Mouse (Mus musculus) hindbrain, postnatal 0 days (tissue): ENCODE data around the gene 1700028P14Rik. TPM values are rescaled to one million over a fixed set of nuclear protein-coding genes. Genes with fewer than 3 reads are reported as not detected.
"Not testable (repeated sequence)": the region's sequence is repeated elsewhere in the genome, so short reads cannot be mapped to it uniquely, and the experiment has no call there.

Source experiments
- ATAC-seq: fragments of 200-750 bp; cut with Nextera tagmentation; 2 replicates; pipeline ENCODE4 v1.8.0; 2017; ENCODE audit warnings: mild to moderate bottlenecking, moderate TSS enrichment, moderate library complexity
- DNase-seq: peaks from one replicate; pipeline ENCODE4 v3.0.0-alpha.2; 2015; ENCODE audit warnings: low spot score
- H3K27ac ChIP-seq: fragments of 300-500 bp; sonication (generic); 2 replicates; pipeline ENCODE4 v1.5.1; 2014; ENCODE audit warnings: mild to moderate bottlenecking
- H3K27me3 ChIP-seq: fragments of 300-500 bp; sonication (generic); 2 replicates; pipeline ENCODE4 v1.6.1; 2014; ENCODE audit warnings: low read length, mixed read lengths; ENCODE audit not compliant: insufficient read depth
- H3K36me3 ChIP-seq: fragments of 300-500 bp; sonication (generic); 2 replicates; pipeline ENCODE4 v1.6.1; 2014; ENCODE audit warnings: low read length, mixed read lengths; ENCODE audit not compliant: insufficient read depth
- H3K4me1 ChIP-seq: fragments of 300-500 bp; sonication (generic); 2 replicates; pipeline ENCODE4 v1.6.1; 2014; ENCODE audit warnings: antibody characterized with exemption, low read length, mixed read lengths; ENCODE audit not compliant: insufficient read depth
- H3K4me2 ChIP-seq: fragments of 300-500 bp; sonication (generic); 2 replicates; pipeline ENCODE4 v1.6.1; 2014; ENCODE audit warnings: low read depth, mild to moderate bottlenecking, low read length, moderate library complexity, mixed read lengths
- H3K4me3 ChIP-seq: fragments of 300-500 bp; sonication (generic); 2 replicates; pipeline ENCODE4 v1.5.1; 2014; ENCODE audit warnings: low read length
- H3K9ac ChIP-seq: fragments of 300-500 bp; sonication (generic); replicated peaks from 2 replicates; pipeline ENCODE4 v1.6.1; 2014; ENCODE audit warnings: mild to moderate bottlenecking, low read length, moderate library complexity, mixed read lengths
- H3K9me3 ChIP-seq: fragments of 300-500 bp; sonication (generic); 2 replicates; pipeline ENCODE4 v1.6.1; 2016; ENCODE audit warnings: low read length, mixed read lengths
- CTCF ChIP-seq: IDR thresholded peaks from 2 replicates; pipeline ENCODE4 v1.5.1; 2016; ENCODE audit warnings: antibody characterized with exemption, control low read depth, low read depth
- WGBS: fragments of 180-500 bp; shearing (Covaris S2); extraction: QIAGEN DNeasy Blood & Tissue Kit; methylation state at CpG from one replicate; pipeline ENCODE4 v1.1.7; 2014; 5-methylcytosine and 5-hydroxymethylcytosine counted together
- polyA plus RNA-seq: library from polyadenylated mRNA; unstranded; fragments of >200 nt; fragmentation: Nextera tagmentation; extraction: Ambion mirVana; gene quantifications from 2 replicates; pipeline ENCODE4 v1.2.1, GENCODE M21; 2015
- total RNA-seq: library from RNA; depleted of rRNA; stranded (reverse); fragments of >200 nt; gene quantifications from 2 replicates; pipeline ENCODE4 v1.2.3, GENCODE M21; 2014

The 1700028P14Rik gene
- total and polyA plus RNA-seq, 2 experiments from 2014 or later, result 3.0 to 6.2 TPM

DNA sequence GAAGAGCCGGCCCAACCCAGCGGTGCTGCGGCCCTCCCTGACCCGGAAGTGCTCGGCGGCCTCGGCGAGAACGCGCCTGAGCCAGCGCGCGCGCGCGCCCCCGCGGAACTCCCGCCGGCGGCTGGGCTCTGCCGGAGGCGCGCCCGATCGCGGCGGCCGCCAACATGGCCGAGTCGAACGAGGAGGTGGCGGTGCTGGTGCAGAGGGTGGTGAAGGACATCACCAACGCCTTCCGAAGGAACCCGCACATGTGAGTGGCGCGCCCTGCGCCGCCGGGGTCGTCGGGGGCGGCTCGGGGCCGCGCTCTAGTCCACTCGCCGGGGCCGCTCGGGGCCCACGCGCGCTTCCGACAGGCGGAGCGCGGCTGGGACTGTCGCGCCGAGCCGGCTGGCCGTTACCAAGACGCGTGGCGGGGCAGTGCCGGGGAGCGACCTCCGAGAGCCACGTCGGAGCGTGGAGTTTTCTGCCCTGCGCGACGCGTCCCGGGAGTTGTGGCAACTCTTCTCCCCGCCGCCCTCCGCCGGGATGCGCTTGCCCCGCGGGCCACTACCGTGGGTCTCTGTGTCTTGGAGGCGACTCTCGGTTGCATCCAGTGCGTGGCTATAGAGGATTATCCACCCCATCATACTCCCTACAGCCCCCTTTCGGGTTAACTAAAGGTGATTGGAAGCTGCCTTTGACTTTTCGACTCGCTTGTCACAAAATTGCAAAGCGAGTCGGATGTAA is 34.8 kb upstream of the 1700028P14Rik start, which contains the start of gene Ptar1:
TSS of gene Ptar1 (plus strand) at position 134 of the 726 bp plus-strand sequence.
- Histone ChIP-seq H3K9ac (peak within 1 kb of the TSS; percentile 85), H3K36me3 (no peaks in the 10 kb centered on the region), H3K27ac (peak within 1 kb of the TSS; percentile 96), H3K27me3 (no peaks in the 10 kb centered on the region), H3K9me3 (no peaks in the 10 kb centered on the region), H3K4me1 (peaks cover 3% of the 10 kb centered on the region; the same call in 1 of the 2 replicates), H3K4me2 (peak within 1 kb of the TSS; percentile 76), H3K4me3 (peak within 1 kb of the TSS; percentile 85)
- ATAC-seq, result peak; percentile 95
- under 1% methylated on average over 87 of the region's 93 CpGs for WGBS
- peak; percentile 95 for DNase-seq
- TF ChIP-seq CTCF, result 0 out of 2 replicates have a peak, but pooled peaks have one; percentile 15

DNA sequence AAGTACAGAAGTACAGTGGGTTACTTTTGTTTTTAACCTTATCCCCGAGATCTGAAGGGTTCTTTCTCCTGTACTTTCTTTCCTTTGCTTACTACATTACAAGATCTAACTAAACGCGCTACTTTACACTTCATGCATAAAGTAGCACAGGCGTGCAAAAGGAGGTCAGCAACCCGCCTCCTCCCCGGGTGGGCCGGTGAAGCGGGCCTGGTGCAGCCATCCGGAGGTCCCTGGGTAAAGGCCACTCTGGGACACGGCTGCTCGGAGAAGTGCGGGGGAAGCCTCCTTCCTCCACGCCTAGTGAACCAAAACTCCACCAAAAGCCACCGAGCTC is 34.3 kb upstream of the 1700028P14Rik start:
- H3K36me3 ChIP-seq, result no peaks in the 10 kb centered on the region

DNA sequence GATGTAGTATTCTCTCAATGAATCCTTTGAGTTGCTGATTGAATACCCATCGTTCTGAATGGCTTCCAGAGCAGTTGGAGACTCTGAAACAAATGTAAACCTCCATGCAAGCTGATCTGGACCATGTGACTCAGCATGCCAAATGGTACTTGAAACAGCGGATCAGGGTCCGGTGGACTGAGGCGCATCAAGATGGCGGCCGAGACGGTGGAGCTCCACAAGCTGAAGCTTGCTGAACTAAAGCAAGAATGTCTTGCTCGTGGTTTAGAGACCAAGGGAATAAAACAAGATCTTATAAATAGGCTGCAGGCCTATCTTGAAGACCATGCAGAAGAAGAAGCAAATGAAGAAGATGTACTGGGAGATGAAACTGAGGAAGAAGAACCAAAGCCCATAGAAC is 23.0 kb upstream of the 1700028P14Rik start:
- H3K9ac ChIP-seq, H3K4me3 ChIP-seq, H3K4me1 ChIP-seq, ATAC-seq, H3K9me3 ChIP-seq, DNase-seq, H3K36me3 ChIP-seq, H3K27ac ChIP-seq, H3K4me2 ChIP-seq, H3K27me3 ChIP-seq: not testable (repeated sequence)
- WGBS, result 92% methylated on average over 8 of the region's 8 CpGs

More for the DNA sequence above, 34.3 kb upstream of the 1700028P14Rik start:
- Histone ChIP-seq H3K9ac (peak overlapping the region; percentile 85), H3K27ac (peak overlapping the region; percentile 96), H3K27me3 (no peaks in the 10 kb centered on the region), H3K4me1 (peaks cover 3% of the 10 kb centered on the region; the same call in 1 of the 2 replicates), H3K9me3 (no peaks in the 10 kb centered on the region), H3K4me2 (peak overlapping the region; percentile 76), H3K4me3 (peak overlapping the region; percentile 85)
- no peak for TF ChIP-seq CTCF
- no peak; the same call in 1 of the 2 replicates for ATAC-seq
- no peak for DNase-seq
- under 1% methylated on average over 14 of the region's 14 CpGs for WGBS

DNA sequence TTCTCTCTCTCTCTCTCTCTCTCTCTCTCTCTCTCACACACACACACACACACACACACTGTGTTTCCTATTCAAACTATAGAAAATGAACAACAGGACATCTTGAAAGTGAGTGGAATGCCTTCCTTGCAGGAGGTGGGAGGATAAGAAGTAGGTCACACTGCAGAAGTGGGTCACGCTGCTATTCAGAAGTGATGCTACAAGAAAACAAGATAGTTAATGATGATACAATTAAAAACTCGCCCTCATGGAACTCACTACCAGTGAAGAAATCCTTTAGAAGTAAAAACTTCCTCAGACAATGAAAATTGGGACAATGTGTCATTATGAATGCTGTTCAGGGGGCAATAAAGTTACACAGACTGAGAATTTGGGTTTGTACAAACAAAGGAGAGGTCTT is 20.4 kb upstream of the 1700028P14Rik start:
- no peak overlapping the region for H3K27ac ChIP-seq
- ATAC-seq (no peak), DNase-seq (no peak)
- WGBS, result 55% methylated on average over 2 of the region's 2 CpGs
- H3K4me2 ChIP-seq, result no peak overlapping the region
- H3K9ac ChIP-seq, result no peak overlapping the region
- TF ChIP-seq CTCF, result no peak
- no peaks in the 10 kb centered on the region for H3K36me3 ChIP-seq
- H3K9me3 ChIP-seq, result no peaks in the 10 kb centered on the region
- no peaks in the 10 kb centered on the region for H3K4me1 ChIP-seq
- no peak overlapping the region for H3K4me3 ChIP-seq
- no peaks in the 10 kb centered on the region for H3K27me3 ChIP-seq

DNA sequence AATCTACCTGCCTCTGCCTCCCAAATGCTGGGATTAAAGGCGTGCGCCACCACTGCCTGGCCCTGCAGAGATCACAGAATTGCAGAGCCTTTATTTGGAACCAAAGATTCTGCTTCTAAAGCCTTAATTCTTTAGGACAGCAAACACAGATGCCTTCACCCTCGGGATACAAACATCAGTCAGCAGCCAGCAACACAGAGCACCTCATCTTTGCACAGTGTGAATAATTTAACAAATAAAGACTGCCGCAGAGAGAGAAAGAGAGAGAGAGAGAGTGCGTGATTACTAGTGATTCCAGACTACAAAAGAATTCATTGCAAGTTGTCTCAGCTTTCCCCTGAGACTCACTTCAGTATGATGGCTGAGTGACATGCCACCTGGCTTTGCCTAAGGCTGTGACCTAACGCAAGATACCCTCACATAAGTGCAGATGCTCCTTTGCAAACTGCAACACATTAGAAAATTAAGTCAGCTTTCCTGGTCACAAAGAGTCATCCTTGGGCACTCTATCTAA is 15.6 kb upstream of the 1700028P14Rik start:
- WGBS, result 55% methylated on average over 6 of the region's 6 CpGs
- TF ChIP-seq CTCF, result no peak
- H3K4me2 ChIP-seq, result no peak overlapping the region
- ATAC-seq (no peak), DNase-seq (no peak)
- H3K27me3 ChIP-seq, result no peaks in the 10 kb centered on the region
- no peak overlapping the region for H3K9ac ChIP-seq
- no peak overlapping the region for H3K4me3 ChIP-seq
- H3K4me1 ChIP-seq, result no peaks in the 10 kb centered on the region
- H3K9me3 ChIP-seq, result no peaks in the 10 kb centered on the region
- no peaks in the 10 kb centered on the region for H3K36me3 ChIP-seq
- no peak overlapping the region for H3K27ac ChIP-seq

DNA sequence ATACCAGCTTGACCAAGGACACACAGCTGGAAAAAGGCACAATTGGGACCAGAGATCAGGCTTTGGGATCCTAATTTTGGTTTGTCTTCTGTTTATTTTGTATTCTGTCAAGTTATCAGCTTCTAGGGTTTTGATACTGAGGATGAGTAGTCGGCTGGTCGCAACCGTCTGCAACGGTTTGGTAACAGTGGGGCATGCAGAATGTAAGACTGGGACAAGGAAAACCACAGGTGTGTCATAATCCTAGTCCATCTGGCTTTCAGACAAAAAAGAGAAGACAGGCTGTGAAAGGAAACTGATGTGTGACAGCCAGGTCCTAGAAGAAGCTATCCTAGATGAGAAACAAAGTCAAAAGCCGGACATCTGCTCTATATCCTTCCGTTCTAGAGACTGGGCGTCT is 11.5 kb upstream of the 1700028P14Rik start:
- no peaks in the 10 kb centered on the region for H3K9me3 ChIP-seq
- H3K27ac ChIP-seq, result no peak overlapping the region
- no peaks in the 10 kb centered on the region for H3K36me3 ChIP-seq
- 92% methylated on average over 7 of the region's 7 CpGs for WGBS
- no peaks in the 10 kb centered on the region for H3K27me3 ChIP-seq
- ATAC-seq (no peak), DNase-seq (no peak)
- no peak overlapping the region for H3K4me2 ChIP-seq
- H3K9ac ChIP-seq, result no peak overlapping the region
- no peak for TF ChIP-seq CTCF
- H3K4me3 ChIP-seq, result no peak overlapping the region
- no peaks in the 10 kb centered on the region for H3K4me1 ChIP-seq

DNA sequence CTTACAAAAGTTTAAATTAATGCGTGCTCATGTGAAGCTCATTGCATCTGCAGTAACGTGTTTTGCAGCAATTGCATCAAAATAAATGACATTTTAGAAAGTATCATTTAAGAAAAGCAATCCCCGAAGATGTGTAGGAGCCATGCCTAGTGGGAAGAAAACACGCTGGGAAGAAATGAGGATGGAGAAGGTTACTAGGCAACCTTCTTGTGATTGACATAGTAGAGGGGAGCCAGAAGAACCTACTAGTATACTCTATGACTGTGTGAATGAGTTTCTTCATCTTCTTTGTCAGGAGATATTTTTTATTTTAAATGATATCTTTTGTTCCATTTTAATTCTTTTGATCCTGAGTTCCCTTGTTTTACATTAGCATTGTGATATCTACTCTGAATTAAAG is 5.7 kb upstream of the 1700028P14Rik start:
- WGBS, result 67% methylated on average over 4 of the region's 4 CpGs
- Histone ChIP-seq H3K27me3 (no peaks in the 10 kb centered on the region), H3K36me3 (no peaks in the 10 kb centered on the region), H3K27ac (no peak overlapping the region), H3K9ac (no peak overlapping the region), H3K9me3 (no peaks in the 10 kb centered on the region), H3K4me2 (no peak overlapping the region), H3K4me1 (no peaks in the 10 kb centered on the region), H3K4me3 (no peak overlapping the region)
- ATAC-seq, result no peak
- DNase-seq, result no peak
- TF ChIP-seq CTCF, result no peak
